Mouse (Mus musculus) G1E (cell line): ENCODE data around the gene Gabrg3. TPM values are rescaled to one million over a fixed set of nuclear protein-coding genes. Genes with fewer than 3 reads are reported as not detected.
"Not testable (repeated sequence)": the region's sequence is repeated elsewhere in the genome, so short reads cannot be mapped to it uniquely, and the experiment has no call there.

Experiments used
- ATAC-seq: 2 replicates; pipeline ENCODE4 v1.8.0; 2016; ENCODE audit warnings: mild to moderate bottlenecking; ENCODE audit not compliant: insufficient number of reproducible peaks, poor library complexity, low FRiP score, severe bottlenecking; ENCODE audit errors: extremely low read depth
- DNase-seq: peaks from one replicate; pipeline ENCODE4 v3.0.0; 2012; ENCODE audit warnings: low spot score
- H3K27me3 ChIP-seq: 2 replicates; pipeline ENCODE4 v1.6.1; 2012; ENCODE audit warnings: mild to moderate bottlenecking, low read length, inconsistent platforms; ENCODE audit not compliant: insufficient read depth
- H3K36me3 ChIP-seq: replicated peaks from 2 replicates; pipeline ENCODE3; 2012; ENCODE audit warnings: mild to moderate bottlenecking, inconsistent platforms
- H3K4me1 ChIP-seq: 2 replicates; pipeline ENCODE4 v1.6.1; 2012; ENCODE audit warnings: low read depth, low read length, inconsistent platforms, mixed read lengths; ENCODE audit not compliant: insufficient read depth
- H3K4me3 ChIP-seq: 2 replicates; pipeline ENCODE4 v1.5.1; 2012; ENCODE audit warnings: low read depth, mild to moderate bottlenecking, inconsistent platforms, low read length, moderate library complexity, mixed read lengths
- H3K9me3 ChIP-seq: replicated peaks from 2 replicates; pipeline ENCODE4 v1.6.1; 2012; ENCODE audit warnings: inconsistent platforms
- CTCF ChIP-seq: IDR thresholded peaks from 2 replicates; pipeline ENCODE4 v1.5.1; 2012; ENCODE audit warnings: low read depth, low read length, inconsistent platforms, mixed read lengths
- GATA1 ChIP-seq: IDR thresholded peaks from 2 replicates; pipeline ENCODE4 v1.6.1; 2012; ENCODE audit warnings: borderline replicate concordance, low read length, inconsistent platforms, mixed read lengths
- GATA2 ChIP-seq: IDR thresholded peaks from 2 replicates; pipeline ENCODE4 v1.6.1; 2012; ENCODE audit warnings: low read depth, low read length, inconsistent platforms, borderline replicate concordance
- POLR2AphosphoS5 ChIP-seq: IDR thresholded peaks from 2 replicates; pipeline ENCODE4 v1.6.1; 2012; ENCODE audit warnings: low read depth, low read length, inconsistent platforms; ENCODE audit not compliant: insufficient replicate concordance
- TAL1 ChIP-seq: conservative IDR thresholded peaks from 2 replicates; pipeline ENCODE4 v1.6.1; 2012; ENCODE audit warnings: low read depth, low read length, inconsistent platforms, mixed read lengths
- polyA plus RNA-seq: library from polyadenylated mRNA; stranded (reverse); fragments of >175 nt; gene quantifications from 2 replicates; pipeline ENCODE4 v1.2.3, GENCODE M21; 2012
- total RNA-seq, 2 experiments: library from RNA; stranded (forward) in 1 of 2; stranded (reverse) in 1 of 2; fragments of 200-1000 nt in 1 of 2; fragments of >200 nt in 1 of 2; fragmentation: Nextera tagmentation in 1 of 2; gene quantifications; 2 replicates each; pipeline ENCODE4 v1.2.3; 2014 to 2017

The Gabrg3 gene
- total and polyA plus RNA-seq, 3 experiments: 0.27 TPM; not detected in 2

- Histone ChIP-seq H3K27me3 (no peaks in the 10 kb centered on the region), H3K9me3 (peaks cover 12% of the 10 kb centered on the region), H3K36me3 (no peaks in the 10 kb centered on the region), H3K4me3 (no peak overlapping the region), H3K4me1 (no peaks in the 10 kb centered on the region)
- ATAC-seq (no peak), DNase-seq (no peak)
- TF ChIP-seq GATA2 (no peak), POLR2AphosphoS5 (no peak)
Observed at GRCm38 (mm10) chr7:57186015-57186414, 201.0 kb downstream of the Gabrg3 start.

GRCm38 (mm10) chr7:57175891-57176545 is 211.0 kb downstream of the Gabrg3 start:
- H3K9me3 ChIP-seq, H3K36me3 ChIP-seq, ATAC-seq, H3K27me3 ChIP-seq, DNase-seq, H3K4me1 ChIP-seq, H3K4me3 ChIP-seq: not testable (repeated sequence)

DNA sequence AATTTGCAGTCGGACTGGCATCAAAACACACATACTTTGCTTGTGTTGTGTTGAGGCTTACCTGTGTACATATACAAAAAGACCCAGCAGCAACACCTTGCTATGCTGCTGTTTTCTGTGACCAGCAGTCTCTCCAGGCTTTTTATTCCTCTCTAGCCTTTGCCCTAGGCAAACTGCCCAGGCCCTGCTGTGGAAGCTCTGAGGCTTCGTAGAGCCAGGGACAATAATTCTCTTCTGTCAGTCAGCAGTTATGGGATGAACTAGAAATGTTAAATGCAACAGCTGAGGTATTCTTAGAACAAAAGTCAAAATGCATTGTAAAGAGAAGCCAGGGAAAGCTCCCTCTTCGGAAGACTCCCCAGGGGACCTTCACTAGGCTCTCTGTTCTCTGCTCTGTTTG is 220.1 kb downstream of the Gabrg3 start:
- TF ChIP-seq TAL1 (no peak), GATA1 (no peak), POLR2AphosphoS5 (no peak), GATA2 (no peak), CTCF (no peak)

GRCm38 (mm10) chr7:57158211-57158610 is 228.8 kb downstream of the Gabrg3 start:
- Histone ChIP-seq H3K27me3 (no peaks in the 10 kb centered on the region), H3K9me3 (peaks cover 3% of the 10 kb centered on the region; the same call in 1 of the 2 replicates), H3K36me3 (no peaks in the 10 kb centered on the region), H3K4me1 (no peaks in the 10 kb centered on the region), H3K4me3 (no peak overlapping the region)
- no peak for DNase-seq
- ATAC-seq: no peak
- TF ChIP-seq CTCF (no peak), GATA2 (no peak), GATA1 (no peak), TAL1 (no peak), POLR2AphosphoS5 (no peak)

More for the DNA sequence above, 220.1 kb downstream of the Gabrg3 start:
- H3K4me3 ChIP-seq: no peak overlapping the region
- no peaks in the 10 kb centered on the region for H3K27me3 ChIP-seq
- DNase-seq (no peak), ATAC-seq (no peak)
- peaks cover 17% of the 10 kb centered on the region for H3K9me3 ChIP-seq
- H3K4me1 ChIP-seq: no peaks in the 10 kb centered on the region
- H3K36me3 ChIP-seq: no peaks in the 10 kb centered on the region

- no peak for ATAC-seq
- TF ChIP-seq TAL1 (no peak), GATA2 (no peak), POLR2AphosphoS5 (no peak), GATA1 (no peak), CTCF (no peak)
- H3K9me3 ChIP-seq: peaks cover 3% of the 10 kb centered on the region; the same call in 1 of the 2 replicates
- H3K27me3 ChIP-seq: no peaks in the 10 kb centered on the region
- no peaks in the 10 kb centered on the region for H3K4me1 ChIP-seq
- DNase-seq: no peak
- no peaks in the 10 kb centered on the region for H3K36me3 ChIP-seq
- no peak overlapping the region for H3K4me3 ChIP-seq
Observed at GRCm38 (mm10) chr7:57153743-57154142, 233.2 kb downstream of the Gabrg3 start.

DNA sequence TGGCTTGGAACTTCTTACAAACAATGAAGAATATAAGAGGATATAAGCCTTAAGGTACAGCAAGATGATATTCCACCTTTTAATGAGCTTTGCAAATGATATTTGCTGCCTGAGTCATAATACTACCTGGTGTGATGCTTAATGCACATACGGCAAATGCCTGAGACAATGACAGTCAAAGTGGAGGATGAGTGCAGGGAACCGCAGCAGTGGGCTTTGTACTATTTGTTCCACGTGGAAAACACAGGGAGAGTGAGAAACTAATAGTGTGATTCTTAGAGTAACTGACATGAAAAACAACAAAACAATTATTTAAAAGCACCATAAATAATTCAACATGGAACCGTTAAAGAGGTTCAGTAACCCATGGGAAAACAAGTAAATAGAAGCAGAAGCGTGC is 236.2 kb downstream of the Gabrg3 start:
- DNase-seq: no peak
- Histone ChIP-seq H3K36me3 (no peaks in the 10 kb centered on the region), H3K4me1 (no peaks in the 10 kb centered on the region), H3K4me3 (no peak overlapping the region), H3K27me3 (no peaks in the 10 kb centered on the region), H3K9me3 (peaks cover 3% of the 10 kb centered on the region; the same call in 1 of the 2 replicates)
- TF ChIP-seq GATA1: no peak
- no peak for TF ChIP-seq CTCF
- TF ChIP-seq TAL1: no peak
- no peak for TF ChIP-seq POLR2AphosphoS5
- no peak for TF ChIP-seq GATA2
- ATAC-seq: no peak

GRCm38 (mm10) chr7:57138072-57138704 is 248.8 kb downstream of the Gabrg3 start:
- ATAC-seq: no peak
- DNase-seq: no peak
- Histone ChIP-seq H3K27me3 (no peaks in the 10 kb centered on the region), H3K36me3 (no peaks in the 10 kb centered on the region), H3K4me1 (no peaks in the 10 kb centered on the region), H3K9me3 (peaks cover 11% of the 10 kb centered on the region), H3K4me3 (no peak overlapping the region)
- no peak for TF ChIP-seq CTCF
